Mouse (Mus musculus) heart, embryonic 16.5 days (tissue): ENCODE measurements around the gene Mamdc4. TPM values are rescaled to one million over a fixed set of nuclear protein-coding genes. Genes with fewer than 3 reads are reported as not detected.

Experiments used
- ATAC-seq: fragments of 200-750 bp; cut with Nextera tagmentation; replicated peaks from 2 replicates; pipeline ENCODE4 v1.8.0; 2017; ENCODE audit warnings: moderate number of reproducible peaks; ENCODE audit not compliant: insufficient read depth, low FRiP score; ENCODE audit errors: extremely low read depth
- H3K27ac ChIP-seq: fragments of 300-500 bp; sonication (generic); 2 replicates; pipeline ENCODE4 v1.5.1; 2014; ENCODE audit warnings: mild to moderate bottlenecking, low read length, control low read depth, moderate library complexity
- H3K27me3 ChIP-seq: fragments of 300-500 bp; sonication (generic); 2 replicates; pipeline ENCODE4 v1.6.1; 2014; ENCODE audit warnings: low read length, mixed read lengths; ENCODE audit not compliant: control insufficient read depth, insufficient read depth
- H3K36me3 ChIP-seq: fragments of 300-500 bp; sonication (generic); 2 replicates; pipeline ENCODE4 v1.6.1; 2014; ENCODE audit not compliant: control insufficient read depth, insufficient read depth
- H3K4me1 ChIP-seq: fragments of 300-500 bp; sonication (generic); 2 replicates; pipeline ENCODE4 v1.6.1; 2014; ENCODE audit warnings: low read length, mixed read lengths; ENCODE audit not compliant: control insufficient read depth, insufficient read depth
- H3K4me2 ChIP-seq: fragments of 300-500 bp; sonication (generic); 2 replicates; pipeline ENCODE4 v1.6.1; 2014; ENCODE audit warnings: low read depth, mild to moderate bottlenecking, control low read depth, low read length
- H3K4me3 ChIP-seq: fragments of 300-500 bp; sonication (generic); 2 replicates; pipeline ENCODE4 v1.5.1; 2014; ENCODE audit warnings: mild to moderate bottlenecking, control low read depth, low read length
- H3K9ac ChIP-seq: fragments of 300-500 bp; sonication (generic); 2 replicates; pipeline ENCODE4 v1.6.1; 2014; ENCODE audit warnings: low read length, control low read depth
- H3K9me3 ChIP-seq: fragments of 300-500 bp; sonication (generic); replicated peaks from 2 replicates; pipeline ENCODE4 v1.6.1; 2016; ENCODE audit warnings: low read length; ENCODE audit not compliant: control insufficient read depth
- WGBS: fragments of 180-500 bp; shearing (Covaris S2); extraction: QIAGEN DNeasy Blood & Tissue Kit; methylation state at CpG from one replicate; pipeline ENCODE4 v1.1.7; 2014; 5-methylcytosine and 5-hydroxymethylcytosine counted together
- polyA plus RNA-seq: library from polyadenylated mRNA; unstranded; fragments of >200 nt; fragmentation: Nextera tagmentation; extraction: Ambion mirVana; gene quantifications from 2 replicates; pipeline ENCODE4 v1.2.1, GENCODE M21; 2015

Gene Mamdc4
- polyA plus RNA-seq, 1 experiment from 2014 or later, result 2.7 TPM

- Histone ChIP-seq H3K9ac (no peak overlapping the region), H3K4me2 (no peak overlapping the region), H3K27ac (no peak overlapping the region), H3K36me3 (peaks cover 10% of the 10 kb centered on the region), H3K4me1 (peaks cover 4% of the 10 kb centered on the region), H3K27me3 (no peaks in the 10 kb centered on the region), H3K9me3 (no peaks in the 10 kb centered on the region), H3K4me3 (no peak overlapping the region)
- no peak for ATAC-seq
- 83% methylated on average over 10 of the region's 10 CpGs for WGBS
Measured at GRCm38 (mm10) chr2:25541644-25542367, 32.8 kb downstream of the Mamdc4 start.

GRCm38 (mm10) chr2:25540541-25540948, 34.1 kb downstream of the Mamdc4 start:
- ATAC-seq, result no peak
- Histone ChIP-seq H3K9ac (no peak overlapping the region), H3K9me3 (no peaks in the 10 kb centered on the region), H3K36me3 (peaks cover 14% of the 10 kb centered on the region), H3K4me1 (peaks cover 2% of the 10 kb centered on the region), H3K4me3 (no peak overlapping the region), H3K27me3 (no peaks in the 10 kb centered on the region), H3K4me2 (no peak overlapping the region), H3K27ac (no peak overlapping the region)
- 92% methylated on average over 4 of the region's 4 CpGs for WGBS

- Histone ChIP-seq H3K9ac (no peak overlapping the region), H3K9me3 (no peaks in the 10 kb centered on the region), H3K27me3 (no peaks in the 10 kb centered on the region), H3K27ac (no peak overlapping the region), H3K4me1 (peaks cover 4% of the 10 kb centered on the region), H3K4me3 (no peak overlapping the region), H3K4me2 (no peak overlapping the region), H3K36me3 (peaks cover 20% of the 10 kb centered on the region)
- no peak for ATAC-seq
- 53% methylated on average over 8 of the region's 8 CpGs for WGBS
Measured at GRCm38 (mm10) chr2:25536531-25536930, 38.1 kb downstream of the Mamdc4 start.

GRCm38 (mm10) chr2:25534866-25535182, 39.8 kb downstream of the Mamdc4 start:
- ATAC-seq, result no peak
- H3K27me3 ChIP-seq, result no peaks in the 10 kb centered on the region
- peaks cover 4% of the 10 kb centered on the region for H3K4me1 ChIP-seq
- peaks cover 26% of the 10 kb centered on the region for H3K36me3 ChIP-seq
- no peak overlapping the region for H3K4me3 ChIP-seq
- H3K9ac ChIP-seq, result no peak overlapping the region
- WGBS, result 93% methylated on average over 2 of the region's 2 CpGs
- no peaks in the 10 kb centered on the region for H3K9me3 ChIP-seq
- no peak overlapping the region for H3K27ac ChIP-seq
- H3K4me2 ChIP-seq, result no peak overlapping the region

- Histone ChIP-seq H3K9ac (no peak overlapping the region), H3K27ac (peak overlapping the region; percentile 70), H3K36me3 (peaks cover 28% of the 10 kb centered on the region), H3K4me1 (peaks cover 4% of the 10 kb centered on the region), H3K27me3 (no peaks in the 10 kb centered on the region), H3K4me2 (no peak overlapping the region), H3K9me3 (no peaks in the 10 kb centered on the region), H3K4me3 (no peak overlapping the region)
- peak; percentile 76; the same call in 1 of the 2 replicates for ATAC-seq
- WGBS, result 68% methylated on average over 3 of the region's 3 CpGs
Measured at GRCm38 (mm10) chr2:25534178-25534865, 40.3 kb downstream of the Mamdc4 start.

GRCm38 (mm10) chr2:25533707-25534106, 40.9 kb downstream of the Mamdc4 start:
- peak overlapping the region; percentile 66; the same call in 1 of the 2 replicates for H3K27ac ChIP-seq
- WGBS, result 91% methylated on average over 2 of the region's 2 CpGs

GRCm38 (mm10) chr2:25526510-25527302, 47.9 kb downstream of the Mamdc4 start:
- Histone ChIP-seq H3K9ac (no peak overlapping the region), H3K4me2 (no peak overlapping the region), H3K27me3 (no peaks in the 10 kb centered on the region), H3K4me1 (no peaks in the 10 kb centered on the region), H3K9me3 (no peaks in the 10 kb centered on the region), H3K27ac (no peak overlapping the region), H3K4me3 (no peak overlapping the region), H3K36me3 (peaks cover 71% of the 10 kb centered on the region)
- no peak for ATAC-seq
- 88% methylated on average over 9 of the region's 9 CpGs for WGBS

More at GRCm38 (mm10) chr2:25533707-25534106, 40.9 kb downstream of the Mamdc4 start:
- H3K4me3 ChIP-seq, result no peak overlapping the region
- no peak overlapping the region for H3K4me2 ChIP-seq
- no peaks in the 10 kb centered on the region for H3K9me3 ChIP-seq
- H3K9ac ChIP-seq, result no peak overlapping the region
- H3K4me1 ChIP-seq, result peaks cover 4% of the 10 kb centered on the region
- ATAC-seq, result no peak
- H3K36me3 ChIP-seq, result peaks cover 34% of the 10 kb centered on the region
- no peaks in the 10 kb centered on the region for H3K27me3 ChIP-seq
